Mouse (Mus musculus): ENCODE data around the gene Nme7.

- TF ChIP-seq MAX (IDR thresholded peaks at IDR 0.05; ENCODE audit: low read length) (no peak), E2F4 (IDR thresholded peaks at IDR 0.05; ENCODE audit: insufficient replicate concordance, low read depth, low read length) (no peak), EP300 (IDR thresholded peaks at IDR 0.05; ENCODE audit: low read length) (no peak), NRF1 (IDR thresholded peaks at IDR 0.05; ENCODE audit: low read depth, low read length) (no peak), CTCF (conservative IDR thresholded peaks at IDR 0.05 in 1 of 2, IDR thresholded peaks at IDR 0.05 in 1 of 2; ENCODE audit: low read depth in 2 of 2, low read length in 2 of 2) (no peak), ZMIZ1 (IDR thresholded peaks at IDR 0.05; ENCODE audit: low read depth, low read length) (no peak), NELFE (IDR thresholded peaks at IDR 0.05; ENCODE audit: low read depth, low read length) (no peak)
These were observed 23.8 kb downstream of the Nme7 start for GRCm38 (mm10) chr1:164327764-164328163.

Data from CH12.LX (cell line).